Mouse (Mus musculus): ENCODE measurements around the gene Tyw3. TPM values are rescaled to one million over a fixed set of nuclear protein-coding genes. Genes with fewer than 3 reads are reported as not detected.

Gene Tyw3
- polyA plus RNA-seq, 1 experiment, result 0.13 TPM

GRCm38 (mm10) chr3:154572341-154572972 lies 24.4 kb downstream of the Tyw3 start:
- TF ChIP-seq TAL1 (IDR thresholded peaks at IDR 0.05; ENCODE audit: low read length) (no peak), GATA1 (IDR thresholded peaks at IDR 0.05; ENCODE audit: low read length) (no peak)
- Histone ChIP-seq H3K4me3 (replicated peaks) (no peak overlapping the region), H3K9me3 (ENCODE audit: control insufficient read depth, low read length) (no peaks in the 10 kb centered on the region), H3K36me3 (ENCODE audit: control insufficient read depth) (no peaks in the 10 kb centered on the region), H3K27me3 (ENCODE audit: control insufficient read depth) (peaks cover 14% of the 10 kb centered on the region), H3K4me1 (ENCODE audit: control insufficient read depth) (no peaks in the 10 kb centered on the region)

- no peak for TF ChIP-seq TAL1 (IDR thresholded peaks at IDR 0.05; ENCODE audit: low read length)
- TF ChIP-seq GATA1 (IDR thresholded peaks at IDR 0.05; ENCODE audit: low read length), result no peak
- no peak overlapping the region for H3K4me3 ChIP-seq (replicated peaks)
- no peaks in the 10 kb centered on the region for H3K9me3 ChIP-seq (ENCODE audit: control insufficient read depth, low read length)
- H3K36me3 ChIP-seq (ENCODE audit: control insufficient read depth), result no peaks in the 10 kb centered on the region
- peaks cover 14% of the 10 kb centered on the region for H3K27me3 ChIP-seq (ENCODE audit: control insufficient read depth)
- H3K4me1 ChIP-seq (ENCODE audit: control insufficient read depth), result no peaks in the 10 kb centered on the region
Observed at GRCm38 (mm10) chr3:154570786-154571185, 26.1 kb downstream of the Tyw3 start.

GRCm38 (mm10) chr3:154570029-154570575 lies 26.8 kb downstream of the Tyw3 start:
- Histone ChIP-seq H3K4me1 (ENCODE audit: control insufficient read depth) (no peaks in the 10 kb centered on the region), H3K27me3 (ENCODE audit: control insufficient read depth) (peaks cover 14% of the 10 kb centered on the region), H3K36me3 (ENCODE audit: control insufficient read depth) (no peaks in the 10 kb centered on the region), H3K9me3 (ENCODE audit: control insufficient read depth, low read length) (no peaks in the 10 kb centered on the region), H3K4me3 (replicated peaks) (no peak overlapping the region)
- no peak for TF ChIP-seq GATA1 (IDR thresholded peaks at IDR 0.05; ENCODE audit: low read length)
- no peak for TF ChIP-seq TAL1 (IDR thresholded peaks at IDR 0.05; ENCODE audit: low read length)

GRCm38 (mm10) chr3:154565437-154565836 lies 31.5 kb downstream of the Tyw3 start:
- Histone ChIP-seq H3K27me3 (ENCODE audit: control insufficient read depth) (peaks cover 4% of the 10 kb centered on the region), H3K4me3 (replicated peaks) (no peak overlapping the region), H3K9me3 (ENCODE audit: control insufficient read depth, low read length) (no peaks in the 10 kb centered on the region), H3K36me3 (ENCODE audit: control insufficient read depth) (no peaks in the 10 kb centered on the region), H3K4me1 (ENCODE audit: control insufficient read depth) (no peaks in the 10 kb centered on the region)
- TF ChIP-seq GATA1 (IDR thresholded peaks at IDR 0.05; ENCODE audit: low read length) (no peak), TAL1 (IDR thresholded peaks at IDR 0.05; ENCODE audit: low read length) (no peak)

- TF ChIP-seq GATA1 (IDR thresholded peaks at IDR 0.05; ENCODE audit: low read length) (no peak), TAL1 (IDR thresholded peaks at IDR 0.05; ENCODE audit: low read length) (no peak)
- H3K27me3 ChIP-seq (ENCODE audit: control insufficient read depth), result no peaks in the 10 kb centered on the region
- H3K9me3 ChIP-seq (ENCODE audit: control insufficient read depth, low read length), result no peaks in the 10 kb centered on the region
- H3K4me1 ChIP-seq (ENCODE audit: control insufficient read depth), result no peaks in the 10 kb centered on the region
- H3K4me3 ChIP-seq (replicated peaks), result no peak overlapping the region
- no peaks in the 10 kb centered on the region for H3K36me3 ChIP-seq (ENCODE audit: control insufficient read depth)
Observed at GRCm38 (mm10) chr3:154562192-154562591, 34.7 kb downstream of the Tyw3 start.

GRCm38 (mm10) chr3:154551035-154551411 lies 45.9 kb downstream of the Tyw3 start:
- no peaks in the 10 kb centered on the region for H3K9me3 ChIP-seq (ENCODE audit: control insufficient read depth, low read length)
- no peak overlapping the region for H3K4me3 ChIP-seq (replicated peaks)
- peaks cover 16% of the 10 kb centered on the region for H3K27me3 ChIP-seq (ENCODE audit: control insufficient read depth)
- H3K4me1 ChIP-seq (ENCODE audit: control insufficient read depth), result no peaks in the 10 kb centered on the region
- H3K36me3 ChIP-seq (ENCODE audit: control insufficient read depth), result no peaks in the 10 kb centered on the region
- TF ChIP-seq TAL1 (IDR thresholded peaks at IDR 0.05; ENCODE audit: low read length) (no peak), GATA1 (IDR thresholded peaks at IDR 0.05; ENCODE audit: low read length) (no peak)

- H3K9me3 ChIP-seq (ENCODE audit: control insufficient read depth, low read length), result no peaks in the 10 kb centered on the region
- peaks cover 16% of the 10 kb centered on the region for H3K27me3 ChIP-seq (ENCODE audit: control insufficient read depth)
- TF ChIP-seq GATA1 (IDR thresholded peaks at IDR 0.05; ENCODE audit: low read length), result no peak
- TF ChIP-seq TAL1 (IDR thresholded peaks at IDR 0.05; ENCODE audit: low read length), result no peak
- H3K36me3 ChIP-seq (ENCODE audit: control insufficient read depth), result no peaks in the 10 kb centered on the region
- H3K4me3 ChIP-seq (replicated peaks), result no peak overlapping the region
- no peaks in the 10 kb centered on the region for H3K4me1 ChIP-seq (ENCODE audit: control insufficient read depth)
Observed at GRCm38 (mm10) chr3:154550326-154551034, 46.4 kb downstream of the Tyw3 start.

- no peaks in the 10 kb centered on the region for H3K36me3 ChIP-seq (ENCODE audit: control insufficient read depth)
- TF ChIP-seq TAL1 (IDR thresholded peaks at IDR 0.05; ENCODE audit: low read length), result no peak
- H3K9me3 ChIP-seq (ENCODE audit: control insufficient read depth, low read length), result no peaks in the 10 kb centered on the region
Observed at GRCm38 (mm10) chr3:154548868-154549301, 48.0 kb downstream of the Tyw3 start.

GRCm38 (mm10) chr3:154547549-154548426 lies 49.1 kb downstream of the Tyw3 start:
- no peaks in the 10 kb centered on the region for H3K4me1 ChIP-seq (ENCODE audit: control insufficient read depth)
- peaks cover 16% of the 10 kb centered on the region for H3K27me3 ChIP-seq (ENCODE audit: control insufficient read depth)
- no peaks in the 10 kb centered on the region for H3K9me3 ChIP-seq (ENCODE audit: control insufficient read depth, low read length)
- no peak overlapping the region for H3K4me3 ChIP-seq (replicated peaks)
- H3K36me3 ChIP-seq (ENCODE audit: control insufficient read depth), result no peaks in the 10 kb centered on the region
- no peak for TF ChIP-seq TAL1 (IDR thresholded peaks at IDR 0.05; ENCODE audit: low read length)
- TF ChIP-seq GATA1 (IDR thresholded peaks at IDR 0.05; ENCODE audit: low read length), result no peak

More at GRCm38 (mm10) chr3:154548868-154549301, 48.0 kb downstream of the Tyw3 start:
- peaks cover 16% of the 10 kb centered on the region for H3K27me3 ChIP-seq (ENCODE audit: control insufficient read depth)
- H3K4me1 ChIP-seq (ENCODE audit: control insufficient read depth), result no peaks in the 10 kb centered on the region
- H3K4me3 ChIP-seq (replicated peaks), result no peak overlapping the region
